Mouse (Mus musculus) brain, embryonic 14.5 days (tissue): ENCODE results near the gene Tead1.

Experiments
- CTCF ChIP-seq: fragments of 200-500 bp; IDR thresholded peaks from 2 replicates; pipeline ENCODE4 v1.5.1; 2012; ENCODE audit warnings: inconsistent platforms, mild to moderate bottlenecking, moderate library complexity, borderline replicate concordance; ENCODE audit not compliant: insufficient read depth, insufficient read length; ENCODE audit errors: extremely low read depth
- POLR2A ChIP-seq: fragments of 200-500 bp; IDR thresholded peaks from 2 replicates; pipeline ENCODE4 v1.6.1; 2012; ENCODE audit warnings: mild to moderate bottlenecking, inconsistent platforms, borderline replicate concordance; ENCODE audit not compliant: poor library complexity, insufficient read depth, insufficient read length, severe bottlenecking; ENCODE audit errors: extremely low read depth

DNA sequence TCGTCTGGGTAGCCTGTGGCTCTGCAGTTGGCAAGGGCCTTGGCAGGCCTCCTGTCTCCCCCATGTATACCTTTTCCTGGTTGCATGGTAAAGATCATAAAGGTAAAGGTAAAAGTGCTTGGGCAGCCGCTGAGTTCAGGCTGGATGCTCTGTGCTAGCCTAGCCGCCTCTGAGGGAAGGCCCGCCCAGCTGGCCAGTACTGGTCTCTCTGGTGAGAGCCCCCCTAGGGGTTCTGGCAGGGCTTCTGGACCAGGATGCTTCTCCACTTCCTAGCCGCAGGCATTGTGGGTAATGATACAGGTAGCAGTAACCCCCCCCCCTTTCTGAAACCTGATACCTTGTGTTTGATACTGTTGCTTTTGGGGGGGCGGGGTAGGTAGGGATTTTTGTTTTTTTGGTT lies 212.8 kb downstream of the Tead1 start:
- no peak for TF ChIP-seq CTCF
- TF ChIP-seq POLR2A, result no peak
